Mouse (Mus musculus) right cerebral cortex, postnatal 36 days (tissue): ENCODE results near the gene Ube2j2.

Source experiments
- DNase-seq, 2 experiments: peaks; one replicate each; pipeline ENCODE4 v3.0.0; 2022; ENCODE audit warnings: low spot score in 2 of 2, mixed read lengths in 1 of 2

The Ube2j2 gene

GRCm38 (mm10) chr4:155943534-155944249 lies at the start of gene Ube2j2:
TSS of gene Ube2j2 (plus strand) at chr4:155943831.
- peak; percentile 91 to 92 for DNase-seq

GRCm38 (mm10) chr4:155894311-155894881 lies 49.2 kb upstream of the Ube2j2 start:
- DNase-seq, result peak; percentile 72 to 76

DNA sequence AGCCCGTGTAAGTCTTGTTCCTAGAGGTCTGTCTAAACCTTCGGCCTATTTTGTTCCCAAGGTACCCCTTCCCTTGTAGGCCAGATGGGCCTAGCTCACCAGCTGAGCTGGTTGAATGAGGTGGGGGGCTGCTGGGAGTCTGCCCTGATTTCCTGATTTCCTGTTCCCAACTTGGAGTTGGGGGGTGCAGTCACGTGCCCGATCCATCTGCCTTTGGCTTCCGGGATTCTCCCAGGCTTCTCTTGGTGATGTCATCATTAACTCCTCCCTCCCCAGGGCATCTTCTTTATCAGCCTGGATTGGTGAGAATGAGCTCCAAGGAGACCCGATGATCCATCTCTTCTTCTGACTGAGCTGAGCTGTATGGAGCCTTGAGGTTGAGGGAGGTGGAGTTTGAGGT lies 48.4 kb upstream of the Ube2j2 start:
- peak; percentile 70 for DNase-seq

DNA sequence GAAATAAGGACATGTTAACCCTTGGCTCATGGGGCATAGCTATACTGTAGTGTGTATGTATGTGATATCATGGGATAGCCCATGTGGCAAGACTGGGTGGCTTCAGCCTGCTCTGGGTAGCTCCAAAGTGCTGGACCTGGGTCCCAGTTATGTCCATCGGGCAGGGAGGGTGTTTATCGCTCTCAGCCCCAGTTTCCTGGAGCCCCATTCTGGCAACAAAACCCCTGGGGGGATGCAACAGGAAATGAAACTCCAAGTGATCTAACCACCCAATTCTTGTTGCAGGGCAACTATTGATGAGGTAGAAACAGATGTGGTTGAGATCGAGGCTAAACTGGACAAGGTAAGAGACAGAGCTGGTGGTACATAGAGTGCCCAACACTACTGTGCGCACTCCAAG lies 47.8 kb upstream of the Ube2j2 start:
- DNase-seq, result peak in 1 of 2 experiments; percentile 0

DNA sequence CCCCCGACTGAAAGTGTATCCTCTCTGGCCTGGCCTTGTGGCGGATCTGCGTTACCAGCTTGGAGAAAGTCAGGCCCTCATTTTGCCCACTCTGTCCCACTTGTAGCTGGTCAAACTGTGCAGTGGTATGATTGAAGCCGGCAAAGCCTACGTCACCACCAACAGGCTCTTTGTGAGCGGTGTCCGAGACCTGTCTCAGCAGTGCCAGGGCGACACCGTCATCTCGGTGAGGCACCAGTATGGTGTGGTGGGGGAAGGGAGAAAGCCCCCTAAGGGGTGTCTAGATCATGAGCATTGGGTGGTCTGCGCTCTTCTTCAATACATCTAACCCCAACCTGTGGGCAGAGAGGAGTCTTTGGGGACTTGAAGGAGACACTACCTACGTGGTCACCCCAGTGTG lies 47.2 kb upstream of the Ube2j2 start:
- DNase-seq, result no peak

DNA sequence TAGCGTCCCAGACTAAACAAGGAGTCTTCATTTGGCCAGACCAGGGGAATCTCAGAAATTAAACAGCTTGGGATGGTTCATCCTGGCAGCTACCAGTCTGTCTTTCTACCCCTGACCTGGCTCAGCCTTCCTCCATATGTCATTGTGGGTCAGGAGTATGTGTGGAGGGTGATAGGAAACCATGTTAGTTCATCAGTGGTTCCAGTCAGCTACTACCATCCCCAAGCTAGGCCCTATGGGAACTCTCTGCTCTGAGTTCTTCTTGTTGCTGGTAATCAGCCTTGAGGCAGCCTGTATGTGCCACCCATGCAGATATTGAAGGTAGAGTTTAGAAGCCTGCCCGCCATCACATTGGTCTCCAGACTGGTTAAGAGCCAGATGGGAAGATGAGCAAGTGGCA lies 45.3 kb upstream of the Ube2j2 start:
- DNase-seq, result no peak

DNA sequence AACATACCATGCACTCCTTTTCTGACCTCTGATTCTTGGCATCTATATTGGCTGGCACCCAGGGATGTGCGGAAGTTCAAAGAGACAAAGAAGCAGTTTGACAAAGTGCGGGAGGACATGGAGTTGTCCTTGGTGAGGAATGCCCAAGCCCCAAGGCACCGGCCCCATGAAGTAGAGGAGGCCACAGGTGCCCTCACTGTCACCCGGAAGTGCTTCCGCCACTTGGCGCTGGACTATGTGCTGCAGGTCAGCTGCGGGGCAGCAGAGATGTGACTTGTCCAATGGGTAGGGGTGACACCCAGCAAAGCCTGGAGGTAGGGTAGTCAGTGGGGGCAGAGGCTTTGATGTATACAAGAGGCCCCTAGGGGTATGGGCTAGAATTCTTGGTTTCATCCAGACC lies 44.3 kb upstream of the Ube2j2 start:
- no peak for DNase-seq

DNA sequence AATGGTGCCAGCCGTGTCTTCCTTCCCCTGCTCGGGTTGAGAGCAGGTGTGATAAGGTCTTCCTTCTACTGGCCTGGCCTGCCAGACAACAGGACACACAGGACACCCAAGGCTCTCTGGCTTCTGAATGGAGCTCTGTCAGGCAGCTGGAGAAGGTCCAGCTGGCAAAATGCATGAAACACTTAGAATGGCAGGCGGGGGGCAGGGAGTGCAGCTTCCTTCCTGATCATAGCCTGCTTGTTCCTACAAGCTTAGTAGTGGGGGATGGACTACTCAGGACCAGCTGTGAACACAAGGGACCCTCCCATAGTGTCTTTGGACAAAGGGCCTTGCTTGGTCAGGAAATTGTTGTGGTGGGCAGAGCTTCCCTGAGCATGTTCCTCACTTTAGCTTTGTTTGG lies 42.4 kb upstream of the Ube2j2 start:
- DNase-seq, result peak in 1 of 2 experiments; percentile 22

DNA sequence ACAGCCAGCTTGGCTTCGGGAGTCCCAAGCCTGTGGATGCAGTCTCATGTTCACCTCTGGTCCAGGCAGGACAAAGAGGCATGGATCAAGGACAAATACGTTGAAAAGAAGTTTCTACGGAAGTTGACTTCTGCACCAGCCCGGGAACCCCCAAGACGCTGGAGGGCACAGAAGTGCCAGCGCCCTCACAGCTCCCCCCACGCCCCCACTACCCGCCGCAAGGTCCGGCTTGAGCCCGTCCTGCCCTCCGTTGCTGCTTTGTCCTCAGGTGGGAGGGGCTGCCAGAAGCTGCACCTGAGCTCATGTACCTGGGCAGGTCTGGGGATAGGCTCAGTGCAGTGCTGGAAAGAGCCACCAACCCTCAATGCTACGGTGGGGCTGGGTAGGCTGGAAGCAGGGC lies 40.4 kb upstream of the Ube2j2 start:
- no peak for DNase-seq

DNA sequence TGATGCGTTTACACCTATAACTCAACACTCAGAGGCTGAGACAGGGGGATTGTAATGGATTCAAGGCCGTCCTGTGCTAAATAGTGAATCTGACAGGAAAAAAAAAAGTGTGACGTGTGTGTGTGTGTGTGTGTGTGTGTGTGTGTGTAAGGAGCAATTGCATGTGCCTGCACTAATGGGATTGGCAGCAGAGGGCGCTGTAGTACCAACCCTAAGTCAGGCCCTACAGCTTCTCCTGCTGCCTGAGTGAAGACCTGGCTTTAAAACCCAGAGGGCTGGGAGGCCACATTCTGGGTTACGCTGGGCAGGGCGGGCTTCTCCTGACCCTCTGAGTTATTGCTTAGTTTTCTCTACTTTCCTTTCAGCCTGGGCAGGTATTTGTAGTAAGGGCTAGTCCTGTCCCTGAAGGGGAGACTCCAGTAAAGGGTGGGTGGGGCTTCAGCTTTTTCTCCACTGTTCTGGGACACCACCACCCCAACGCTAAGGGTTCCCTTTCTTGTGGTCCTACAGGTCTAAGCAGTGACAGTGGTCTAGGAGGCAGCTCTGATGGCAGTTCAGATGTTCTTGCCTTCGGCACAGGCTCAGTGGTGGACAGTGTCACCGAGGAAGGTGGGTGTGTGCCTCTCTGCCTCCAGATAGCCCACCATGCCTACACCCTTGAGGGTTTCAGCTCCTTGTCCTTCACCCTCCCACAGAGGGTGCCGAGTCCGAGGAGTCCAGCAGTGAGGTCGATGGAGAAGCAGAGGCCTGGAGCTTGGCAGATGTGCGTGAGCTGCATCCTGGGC lies 39.1 kb upstream of the Ube2j2 start:
- peak in 1 of 2 experiments; percentile 6 for DNase-seq

GRCm38 (mm10) chr4:155905634-155906033 lies 38.0 kb upstream of the Ube2j2 start:
- peak in 1 of 2 experiments; percentile 0 for DNase-seq

- peak in 1 of 2 experiments; percentile 1 for DNase-seq
Measured at GRCm38 (mm10) chr4:155906125-155906524, 37.5 kb upstream of the Ube2j2 start.

- peak in 1 of 2 experiments; percentile 0 for DNase-seq
Measured at GRCm38 (mm10) chr4:155907003-155907402, 36.6 kb upstream of the Ube2j2 start.

DNA sequence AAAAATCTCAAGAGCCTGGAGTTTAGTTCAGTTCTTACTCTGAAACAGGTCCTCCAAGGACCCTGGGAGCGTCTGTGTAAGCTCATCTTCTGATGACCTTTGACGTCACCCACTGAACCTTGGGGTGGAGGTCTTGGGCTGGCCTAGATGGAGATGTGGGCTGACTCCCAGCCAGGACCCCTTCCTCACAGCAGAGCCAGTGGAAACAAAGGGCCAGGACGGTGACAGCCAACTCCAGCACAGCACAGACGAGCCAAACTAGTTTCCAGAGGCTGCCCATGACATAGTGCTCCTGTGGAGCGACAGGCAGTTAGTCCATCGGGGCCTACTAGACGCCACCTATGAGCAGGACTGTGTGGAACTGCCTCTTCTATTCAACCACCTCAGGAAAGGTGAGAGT lies 35.4 kb upstream of the Ube2j2 start:
- DNase-seq, result peak in 1 of 2 experiments; percentile 0

GRCm38 (mm10) chr4:155908751-155909150 lies 34.9 kb upstream of the Ube2j2 start:
- DNase-seq, result no peak

DNA sequence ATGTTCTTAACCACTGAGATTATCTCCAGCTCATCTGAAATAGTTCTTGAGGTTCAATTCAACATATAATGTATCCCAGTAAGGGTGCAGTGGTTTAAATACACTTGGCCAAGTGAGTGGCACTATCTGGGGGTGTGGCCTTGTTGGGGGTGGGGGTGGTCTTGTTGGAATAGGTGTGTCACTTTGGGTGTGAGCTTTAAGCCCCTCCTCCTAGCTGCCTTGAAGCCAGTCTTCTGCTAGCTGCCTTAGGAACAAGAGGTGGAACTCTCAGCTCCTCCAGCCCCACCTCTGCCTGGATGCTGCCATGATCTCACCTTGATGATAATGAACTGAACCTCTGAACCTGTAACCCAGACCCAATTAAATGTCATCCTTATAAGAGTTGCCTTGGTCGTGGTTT lies 11.6 kb upstream of the Ube2j2 start:
- no peak for DNase-seq

GRCm38 (mm10) chr4:155943049-155943452 lies 580 bp upstream of the Ube2j2 start:
- DNase-seq, result peak; percentile 28 to 50

DNA sequence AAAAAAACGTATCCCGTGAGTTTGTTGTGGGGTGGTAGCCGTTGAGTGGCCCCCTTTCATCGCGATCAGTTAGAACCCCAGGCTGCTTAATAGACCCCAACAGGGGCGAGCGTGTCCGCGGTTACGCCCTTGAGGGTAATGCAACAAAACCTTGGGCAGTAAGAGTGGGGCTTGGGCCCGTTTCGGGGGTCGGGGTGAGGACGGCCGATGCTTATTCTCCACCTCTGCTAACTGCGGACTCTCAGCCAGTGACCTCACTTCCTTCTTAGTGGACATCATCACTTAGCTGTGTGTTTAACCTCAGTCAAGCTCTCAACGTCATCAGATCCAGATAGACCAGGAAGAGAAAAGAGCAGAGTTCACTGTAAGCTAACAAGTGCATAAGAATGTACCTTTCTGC lies 640 bp downstream of the Ube2j2 start:
- DNase-seq, result no peak

GRCm38 (mm10) chr4:155947094-155947493 lies 3.5 kb downstream of the Ube2j2 start:
- DNase-seq, result no peak

DNA sequence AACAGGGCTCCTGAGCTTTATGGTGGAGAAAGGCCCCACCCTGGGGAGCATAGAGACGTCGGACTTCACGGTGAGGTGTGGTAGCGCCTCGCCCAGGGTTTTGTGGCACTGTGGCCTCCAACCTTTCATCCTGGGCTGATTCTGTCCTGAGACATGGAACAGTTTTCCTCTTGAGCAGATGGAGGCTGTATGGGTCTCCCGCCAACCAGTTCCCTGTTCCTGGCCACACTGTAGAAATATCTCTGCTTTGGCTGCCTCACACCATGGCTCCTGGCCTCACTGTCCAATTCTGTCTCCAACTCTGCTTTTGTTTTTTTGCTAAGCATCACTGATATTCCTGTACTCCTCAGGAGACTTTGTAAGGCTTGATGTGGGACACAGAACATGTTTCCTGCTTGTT lies 11.9 kb downstream of the Ube2j2 start:
- DNase-seq, result no peak

DNA sequence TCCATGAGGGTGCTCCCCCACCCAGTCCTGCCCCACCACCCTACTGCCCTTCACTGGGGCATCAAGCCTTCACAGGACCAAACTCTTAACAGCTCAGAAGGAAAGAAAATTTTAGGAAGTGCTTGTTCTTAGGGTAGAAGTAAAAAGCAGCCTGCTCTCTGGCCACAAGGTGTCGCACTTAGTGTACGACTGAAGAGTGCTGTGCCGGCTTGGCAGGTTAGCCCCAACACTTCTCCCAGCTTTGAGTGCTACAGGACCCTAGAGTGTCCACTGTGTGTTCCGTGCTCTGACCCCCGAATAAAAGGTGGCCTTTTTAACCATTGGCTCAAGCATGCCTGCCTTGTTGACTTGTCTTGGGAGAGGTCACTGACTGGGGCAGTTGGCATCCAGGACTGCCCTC lies 15.6 kb downstream of the Ube2j2 start:
- peak; percentile 50 to 62 for DNase-seq

DNA sequence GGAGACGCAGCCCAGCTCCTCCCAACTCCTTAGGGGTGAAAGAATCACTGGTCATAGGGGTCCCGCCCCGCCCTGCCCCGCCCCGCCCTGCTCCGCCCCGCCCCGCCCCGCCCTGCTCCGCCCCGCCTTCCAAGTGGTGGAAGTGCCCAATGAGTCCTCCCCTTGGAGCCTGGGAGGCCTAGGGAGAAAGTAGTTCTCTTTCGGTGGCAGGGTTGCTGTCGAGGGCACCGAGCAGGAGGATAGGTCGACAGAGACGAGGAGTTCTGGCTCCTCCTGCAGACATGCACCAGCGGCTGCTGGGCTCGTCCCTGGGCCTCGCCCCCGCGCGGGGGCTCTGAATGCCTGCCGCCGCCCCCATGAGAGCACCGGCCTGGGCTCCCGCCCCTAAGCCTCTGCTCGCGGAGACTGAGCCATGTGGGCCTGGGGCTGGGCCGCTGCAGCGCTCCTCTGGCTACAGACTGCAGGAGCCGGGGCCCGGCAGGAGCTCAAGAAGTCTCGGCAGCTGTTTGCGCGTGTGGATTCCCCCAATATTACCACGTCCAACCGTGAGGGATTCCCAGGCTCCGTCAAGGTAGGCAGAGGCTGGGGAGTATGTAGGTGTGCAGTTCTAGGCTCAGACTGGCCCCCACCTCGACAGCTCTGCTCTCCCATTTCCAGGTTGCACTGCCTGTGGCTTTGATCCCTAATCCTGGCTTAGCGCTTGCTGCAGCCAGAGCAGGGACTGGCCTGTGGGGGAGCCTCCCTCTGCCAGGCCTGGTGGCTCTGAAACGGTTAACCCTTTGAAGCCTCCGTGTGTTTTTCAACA lies 18.7 kb downstream of the Ube2j2 start, which contains the start of gene C1qtnf12:
C1qtnf12 (plus strand) TSS at position 152 of the 805 bp plus-strand sequence.
- DNase-seq, result peak in 1 of 2 experiments; percentile 29
